Comparison of ENCODE assay signal across 22 mouse cellular contexts in genomic region chr4:8382125-8382417, GRCm38 (mm10).
DNase-seq lines count a peak whose midpoint lies in the region; ATAC-seq and TF ChIP-seq lines count a peak whose summit lies in the region.
"Had no signal": no experiment of that assay in that cellular context is flagged by ENCODE, and none has a peak within 500 bp of the region (broad histone marks: within the 10 kb centered on the region; RNA-seq: fewer than 3 reads in every experiment).

No protein-coding gene starts in this region.

- H3K27ac ChIP-seq in hindbrain, embryonic 15.5 days (replicated peaks), result peak overlapping the region; percentile 2
- no peak overlapping the region for H3K27ac ChIP-seq in hindbrain, embryonic 10.5 days
- peak overlapping the region; percentile 16; the same call in 1 of the 2 replicates for H3K27ac ChIP-seq in forebrain, embryonic 13.5 days
- peak overlapping the region; percentile 60 for H3K27ac ChIP-seq in hindbrain, postnatal 0 days
- H3K27ac ChIP-seq in neural tube, embryonic 14.5 days (ENCODE audit: low read depth, low read length), result no peak overlapping the region; the same call in 1 of the 2 replicates
- H3K27ac ChIP-seq in thymus, adult 2 months (ENCODE audit: control insufficient read depth, insufficient read depth, low read length), result no peak overlapping the region
- H3K27ac ChIP-seq: embryonic facial prominence, embryonic 12.5 days; kidney, embryonic 15.5 days; limb, embryonic 15.5 days; liver, embryonic 14.5 days had no signal

- DNase-seq in hindbrain, embryonic 10.5 days (ENCODE audit: low spot score), result no peak
- DNase-seq in hindbrain, postnatal 0 days (ENCODE audit: low spot score), result no peak
- DNase-seq in frontal cortex, postnatal 36 days (ENCODE audit: low spot score in 2 of 2), result no peak
- no peak for DNase-seq in thymus, adult 2 months
- no peak for DNase-seq in thymus, postnatal 0 days (ENCODE audit: low spot score)
- DNase-seq: cerebellum, adult 11 months; gastrocnemius, postnatal 14 days; heart, adult 11 months; heart, postnatal 10 days; kidney, adult 11 months; kidney, postnatal 36 days; lung, embryonic 14.5 days; right cerebral cortex, adult 18-20 months; thymus, postnatal 36 days had no signal

- 62% methylated on average over 3 of the region's 3 CpGs for WGBS in hindbrain, embryonic 15.5 days
- WGBS in hindbrain, embryonic 10.5 days, result 77% methylated on average over 3 of the region's 3 CpGs
- 25% methylated on average over 3 of the region's 3 CpGs for WGBS in forebrain, embryonic 13.5 days
- 56% methylated on average over 3 of the region's 3 CpGs for WGBS in hindbrain, postnatal 0 days
- 47% methylated on average over 3 of the region's 3 CpGs for WGBS in neural tube, embryonic 14.5 days
- 93% methylated on average over 3 of the region's 3 CpGs for WGBS in thymus, adult 2 months

- no peak for TF ChIP-seq CTCF in hindbrain, postnatal 0 days (IDR thresholded peaks at IDR 0.05; ENCODE audit: low read depth)
- TF ChIP-seq CTCF in thymus, adult 2 months (IDR thresholded peaks at IDR 0.05; ENCODE audit: borderline replicate concordance, control insufficient read depth, extremely low read depth, insufficient read depth, low read length, poor library complexity), result no peak

- H3K4me1 ChIP-seq in hindbrain, embryonic 15.5 days (replicated peaks), result 0 out of 2 replicates have a peak, but pooled peaks cover 3% of the 10 kb centered on the region
- peaks cover 5% of the 10 kb centered on the region; the same call in 1 of the 2 replicates for H3K4me1 ChIP-seq in hindbrain, embryonic 10.5 days (replicated peaks)
- H3K4me1 ChIP-seq in forebrain, embryonic 13.5 days, result peaks cover 16% of the 10 kb centered on the region
- H3K4me1 ChIP-seq in hindbrain, postnatal 0 days (ENCODE audit: insufficient read depth, low read length), result no peaks in the 10 kb centered on the region
- H3K4me1 ChIP-seq in neural tube, embryonic 14.5 days (ENCODE audit: control insufficient read depth, insufficient read depth, low read length), result no peaks in the 10 kb centered on the region
- H3K4me1 ChIP-seq in thymus, adult 2 months (replicated peaks; ENCODE audit: control insufficient read depth, insufficient read depth, low read length), result no peaks in the 10 kb centered on the region
- H3K4me1 ChIP-seq: embryonic facial prominence, embryonic 12.5 days; limb, embryonic 15.5 days had no signal

- H3K9ac ChIP-seq in hindbrain, embryonic 15.5 days, result no peak overlapping the region
- H3K9ac ChIP-seq in forebrain, embryonic 13.5 days, result no peak overlapping the region
- no peak overlapping the region for H3K9ac ChIP-seq in hindbrain, postnatal 0 days (replicated peaks; ENCODE audit: low read length)
- H3K9ac ChIP-seq in neural tube, embryonic 14.5 days (replicated peaks; ENCODE audit: low read depth, low read length), result no peak overlapping the region
- H3K9ac ChIP-seq: embryonic facial prominence, embryonic 12.5 days; kidney, embryonic 15.5 days; limb, embryonic 15.5 days; liver, embryonic 14.5 days; lung, embryonic 14.5 days had no signal

- no peak for TF ChIP-seq POLR2A in thymus, adult 2 months (IDR thresholded peaks at IDR 0.05; ENCODE audit: control insufficient read depth, extremely low read depth, insufficient read depth, low read length, poor library complexity)

- H3K4me3 ChIP-seq in hindbrain, embryonic 15.5 days, result no peak overlapping the region
- H3K4me3 ChIP-seq in hindbrain, embryonic 10.5 days, result no peak overlapping the region
- H3K4me3 ChIP-seq in forebrain, embryonic 13.5 days, result no peak overlapping the region
- H3K4me3 ChIP-seq in hindbrain, postnatal 0 days (ENCODE audit: low read length), result no peak overlapping the region
- no peak overlapping the region for H3K4me3 ChIP-seq in neural tube, embryonic 14.5 days (ENCODE audit: low read depth, low read length)
- no peak overlapping the region for H3K4me3 ChIP-seq in thymus, adult 2 months (ENCODE audit: control insufficient read depth, insufficient read depth, low read length)
- H3K4me3 ChIP-seq: embryonic facial prominence, embryonic 12.5 days; kidney, embryonic 15.5 days; limb, embryonic 15.5 days had no signal

- H3K4me2 ChIP-seq in hindbrain, embryonic 15.5 days, result no peak overlapping the region
- H3K4me2 ChIP-seq in forebrain, embryonic 13.5 days, result no peak overlapping the region
- H3K4me2 ChIP-seq in hindbrain, postnatal 0 days (ENCODE audit: low read depth, low read length), result no peak overlapping the region
- no peak overlapping the region for H3K4me2 ChIP-seq in neural tube, embryonic 14.5 days (ENCODE audit: low read depth, low read length)
- H3K4me2 ChIP-seq: embryonic facial prominence, embryonic 12.5 days; heart, embryonic 11.5 days; kidney, embryonic 15.5 days; limb, embryonic 15.5 days; lung, embryonic 14.5 days had no signal

- H3K27me3 ChIP-seq in hindbrain, embryonic 15.5 days, result no peaks in the 10 kb centered on the region
- no peaks in the 10 kb centered on the region for H3K27me3 ChIP-seq in hindbrain, embryonic 10.5 days (ENCODE audit: insufficient read depth, poor library complexity, severe bottlenecking)
- H3K27me3 ChIP-seq in forebrain, embryonic 13.5 days, result no peaks in the 10 kb centered on the region
- no peaks in the 10 kb centered on the region for H3K27me3 ChIP-seq in hindbrain, postnatal 0 days (ENCODE audit: insufficient read depth, low read length)
- no peaks in the 10 kb centered on the region for H3K27me3 ChIP-seq in neural tube, embryonic 14.5 days (ENCODE audit: control insufficient read depth, insufficient read depth, low read length)
- H3K27me3 ChIP-seq in thymus, adult 2 months (ENCODE audit: control insufficient read depth, insufficient read depth, low read length), result no peaks in the 10 kb centered on the region
- H3K27me3 ChIP-seq: kidney, embryonic 15.5 days had no signal

- H3K36me3 ChIP-seq in hindbrain, embryonic 15.5 days, result no peaks in the 10 kb centered on the region
- no peaks in the 10 kb centered on the region for H3K36me3 ChIP-seq in hindbrain, embryonic 10.5 days
- H3K36me3 ChIP-seq in forebrain, embryonic 13.5 days (ENCODE audit: poor library complexity, severe bottlenecking), result no peaks in the 10 kb centered on the region
- no peaks in the 10 kb centered on the region for H3K36me3 ChIP-seq in hindbrain, postnatal 0 days (ENCODE audit: insufficient read depth, low read length)
- H3K36me3 ChIP-seq in neural tube, embryonic 14.5 days (ENCODE audit: control insufficient read depth, insufficient read depth, low read length), result no peaks in the 10 kb centered on the region
- no peaks in the 10 kb centered on the region for H3K36me3 ChIP-seq in thymus, adult 2 months (ENCODE audit: control insufficient read depth, insufficient read depth, low read length)
- H3K36me3 ChIP-seq: embryonic facial prominence, embryonic 12.5 days; kidney, embryonic 15.5 days; limb, embryonic 15.5 days had no signal

- ATAC-seq in hindbrain, embryonic 15.5 days (ENCODE audit: low FRiP score, low read depth), result peak; percentile 54; the same call in 1 of the 2 replicates
- peak; percentile 68 for ATAC-seq in forebrain, embryonic 13.5 days
- no peak; the same call in 1 of the 2 replicates for ATAC-seq in hindbrain, postnatal 0 days
- ATAC-seq in neural tube, embryonic 14.5 days (ENCODE audit: low read depth), result peak; percentile 41; the same call in 1 of the 2 replicates

- H3K9me3 ChIP-seq in hindbrain, embryonic 15.5 days, result no peaks in the 10 kb centered on the region
- H3K9me3 ChIP-seq in hindbrain, embryonic 10.5 days, result no peaks in the 10 kb centered on the region
- H3K9me3 ChIP-seq in forebrain, embryonic 13.5 days (replicated peaks), result no peaks in the 10 kb centered on the region
- no peaks in the 10 kb centered on the region for H3K9me3 ChIP-seq in hindbrain, postnatal 0 days (ENCODE audit: low read length)
- no peaks in the 10 kb centered on the region for H3K9me3 ChIP-seq in neural tube, embryonic 14.5 days (ENCODE audit: control insufficient read depth, low read length)
- H3K9me3 ChIP-seq: embryonic facial prominence, embryonic 12.5 days; kidney, embryonic 15.5 days; limb, embryonic 15.5 days had no signal

Comparison
In these comparisons a context has a peak if more than half of its experiments do, and no peak if none do; other contexts are left out.
1. H3K27ac ChIP-seq: peak in hindbrain, embryonic 15.5 days (single experiment), forebrain, embryonic 13.5 days (single experiment) and hindbrain, postnatal 0 days (single experiment); none in hindbrain, embryonic 10.5 days (single experiment), neural tube, embryonic 14.5 days (single experiment) and thymus, adult 2 months (single experiment).